Mouse (Mus musculus) adrenal gland, postnatal 36 days (tissue): Measurements from ENCODE around the gene Acsf3. TPM values are rescaled to one million over a fixed set of nuclear protein-coding genes. Genes with fewer than 3 reads are reported as not detected.

Experiments
- DNase-seq, 2 experiments: peaks; one replicate each; pipeline ENCODE4 v3.0.0; 2021; ENCODE audit warnings: mixed read lengths in 1 of 2
- total RNA-seq, 2 experiments: library from RNA; stranded (reverse); gene quantifications; 2 replicates each; pipeline ENCODE4 v1.2.3; 2021

Acsf3 gene
- total RNA-seq, 2 experiments from 2014 or later, result 41.1 TPM

- DNase-seq, result no peak
Measured at GRCm38 (mm10) chr8:122761109-122761508, 14.2 kb upstream of the Acsf3 start.

- peak in 1 of 2 experiments; percentile 12 for DNase-seq
Measured at GRCm38 (mm10) chr8:122762731-122763266, 12.5 kb upstream of the Acsf3 start.

DNA sequence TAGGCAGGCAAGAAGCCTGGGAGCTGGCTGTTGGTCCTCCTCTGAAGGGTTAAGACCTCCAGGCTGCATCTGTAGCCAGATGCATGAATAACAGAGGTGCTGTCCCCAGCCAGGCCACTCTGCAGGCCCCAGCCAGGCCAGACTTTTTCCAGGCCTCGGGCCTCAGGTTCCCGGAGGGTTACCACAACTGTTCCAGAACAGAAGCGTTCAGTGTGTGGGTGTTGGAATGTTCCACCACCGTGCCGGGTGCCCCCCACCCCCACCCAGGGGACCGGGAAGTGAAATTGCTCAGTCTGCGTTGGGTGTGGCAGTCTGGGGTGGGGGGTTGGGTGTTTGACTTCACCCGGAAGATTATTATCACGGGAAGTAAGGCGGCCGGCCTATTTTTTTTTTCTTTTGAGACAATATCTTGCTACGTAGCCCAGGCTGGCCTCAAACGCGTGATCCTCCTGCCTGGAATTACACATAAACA is 12.0 kb upstream of the Acsf3 start:
- DNase-seq, result peak in 1 of 2 experiments; percentile 20

GRCm38 (mm10) chr8:122764790-122765474 is 10.4 kb upstream of the Acsf3 start:
- DNase-seq, result peak; percentile 14 to 46

- DNase-seq, result no peak
Measured at GRCm38 (mm10) chr8:122766189-122766588, 9.1 kb upstream of the Acsf3 start.

DNA sequence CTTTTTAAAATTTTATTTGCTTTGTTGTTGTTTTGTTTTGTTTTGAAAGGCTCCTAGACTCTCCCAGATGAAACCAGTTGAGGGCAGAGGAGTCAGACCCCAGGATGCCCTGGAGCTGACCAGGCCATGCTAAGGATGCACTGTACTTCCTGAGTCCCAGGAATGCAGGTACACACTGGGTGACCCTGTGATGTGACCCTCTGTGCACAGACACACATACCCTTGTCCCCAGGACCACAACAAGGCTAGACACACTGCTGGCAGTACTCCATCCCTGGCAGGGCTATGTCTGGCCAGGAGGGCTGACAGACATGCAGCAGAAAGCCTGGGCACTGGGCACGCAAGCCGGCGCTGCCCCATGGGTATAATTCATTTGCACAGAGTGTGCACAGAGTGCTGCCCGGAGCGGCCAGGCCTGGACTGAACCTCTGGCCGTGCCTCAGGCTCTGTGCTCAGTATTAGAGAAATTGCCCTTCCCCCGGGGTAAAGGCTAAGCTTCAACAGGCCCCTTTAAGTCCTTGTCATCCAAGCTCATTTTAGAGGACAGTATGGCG is 8.6 kb upstream of the Acsf3 start:
- peak; percentile 15 to 62 for DNase-seq

DNA sequence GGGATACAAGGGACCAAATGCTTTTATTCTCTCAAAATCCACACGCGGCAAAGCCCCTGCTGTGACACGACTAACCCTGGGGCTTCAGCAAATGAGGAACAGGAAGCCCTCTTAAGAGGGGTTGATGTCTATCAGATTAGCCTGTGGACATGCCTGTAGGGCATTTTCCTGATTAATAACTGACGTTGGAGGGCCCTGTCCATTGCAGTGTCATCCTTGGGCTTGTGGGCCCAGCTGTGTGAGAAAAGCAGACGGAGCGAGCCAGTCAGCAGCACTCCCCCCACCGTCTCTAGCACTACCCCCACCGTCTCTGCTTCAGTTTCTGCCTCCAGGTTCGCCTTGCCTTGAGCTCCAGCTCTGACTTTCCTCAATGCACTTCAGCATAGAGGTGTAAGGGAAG is 8.1 kb upstream of the Acsf3 start:
- DNase-seq, result no peak

DNA sequence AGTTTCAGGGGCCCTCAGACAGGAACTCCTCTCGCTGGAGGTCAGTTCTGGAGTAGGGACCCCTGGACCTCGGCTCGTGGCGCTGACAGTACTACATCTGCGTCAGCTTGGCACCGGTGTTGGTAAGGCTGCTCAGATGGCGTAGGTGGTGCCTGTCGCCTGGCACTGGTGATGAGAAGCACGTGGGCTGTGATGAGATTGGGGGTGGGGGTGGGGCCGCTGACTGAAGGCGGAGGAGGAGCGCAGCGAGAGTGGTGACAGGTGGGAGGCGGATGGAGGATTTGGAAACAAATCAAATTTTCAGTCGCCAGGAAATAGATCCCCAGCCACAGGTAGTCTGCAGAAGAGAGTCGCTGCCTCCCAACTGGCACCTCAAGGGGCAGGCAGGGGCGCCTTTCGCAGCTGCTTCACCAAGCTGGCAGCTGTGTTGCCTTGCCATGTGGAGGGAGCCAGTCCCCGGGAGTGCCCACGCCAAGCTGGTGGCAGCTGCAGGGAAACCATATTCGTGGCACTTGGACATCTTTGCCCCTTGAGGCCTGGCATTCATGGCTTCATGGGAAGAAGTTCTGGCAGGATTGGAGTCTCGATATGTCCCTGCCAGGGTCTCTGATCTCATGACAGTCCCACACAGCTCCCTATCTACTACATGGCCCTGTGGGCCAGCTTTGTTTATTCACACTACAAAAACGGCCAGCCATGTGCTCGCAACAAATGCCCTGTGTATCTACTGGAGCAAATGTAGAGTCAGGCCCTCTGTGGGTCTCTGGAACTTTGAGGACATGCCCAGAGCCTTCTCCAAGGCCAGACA is 5.8 kb upstream of the Acsf3 start:
- DNase-seq, result no peak

- DNase-seq, result no peak
Measured at GRCm38 (mm10) chr8:122772431-122773060, 2.7 kb upstream of the Acsf3 start.

- no peak for DNase-seq
Measured at GRCm38 (mm10) chr8:122777701-122778100, 2.4 kb downstream of the Acsf3 start.

DNA sequence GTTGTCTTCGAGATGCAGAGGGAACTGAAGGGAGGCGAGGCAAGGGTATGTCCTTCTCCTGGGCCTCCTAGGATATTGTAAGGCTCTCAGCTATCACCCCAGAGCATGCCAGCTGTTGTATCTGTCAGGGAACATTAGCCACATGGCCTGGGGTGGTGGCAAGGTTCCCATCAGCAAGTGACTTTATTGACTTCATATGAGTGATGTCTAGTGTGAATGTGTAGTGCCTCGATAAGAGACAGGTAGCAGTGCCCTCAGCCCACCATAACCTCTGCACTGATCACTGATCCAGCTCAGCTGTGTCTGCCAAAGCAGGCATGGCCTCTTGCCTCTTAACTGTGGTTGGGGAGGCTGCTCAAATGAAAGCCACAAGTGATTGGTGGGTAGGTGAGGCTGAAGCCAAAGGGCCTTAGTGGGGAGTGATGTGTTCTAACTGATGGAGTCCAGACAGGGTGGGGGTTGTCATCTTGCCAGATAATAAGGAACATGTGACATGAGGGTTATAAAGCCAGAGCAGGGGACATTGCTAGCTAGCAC is 3.5 kb downstream of the Acsf3 start:
- DNase-seq, result no peak

GRCm38 (mm10) chr8:122779255-122779654 is 4.0 kb downstream of the Acsf3 start:
- no peak for DNase-seq

GRCm38 (mm10) chr8:122784756-122785155 is 9.5 kb downstream of the Acsf3 start:
- DNase-seq, result no peak

DNA sequence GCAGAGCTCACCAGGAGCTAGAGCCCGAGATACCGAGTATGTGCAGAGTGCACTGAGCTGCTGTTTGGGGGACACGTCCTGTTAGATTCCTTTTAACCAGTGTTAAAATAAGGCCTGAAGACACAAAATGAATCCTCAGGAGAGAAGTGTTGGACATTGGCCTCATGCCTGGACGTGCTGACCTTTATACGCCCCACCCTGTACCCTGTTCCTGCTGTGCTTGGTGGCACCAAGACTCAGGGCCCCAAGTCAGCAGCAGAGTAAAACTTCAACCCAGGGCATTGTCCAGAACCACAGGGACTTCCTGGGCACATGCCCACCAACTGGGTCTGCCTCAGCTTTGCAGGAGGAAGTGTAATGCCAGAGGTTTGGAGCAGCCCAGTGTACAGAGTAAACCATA is 14.5 kb downstream of the Acsf3 start:
- peak in 1 of 2 experiments; percentile 27 for DNase-seq

DNA sequence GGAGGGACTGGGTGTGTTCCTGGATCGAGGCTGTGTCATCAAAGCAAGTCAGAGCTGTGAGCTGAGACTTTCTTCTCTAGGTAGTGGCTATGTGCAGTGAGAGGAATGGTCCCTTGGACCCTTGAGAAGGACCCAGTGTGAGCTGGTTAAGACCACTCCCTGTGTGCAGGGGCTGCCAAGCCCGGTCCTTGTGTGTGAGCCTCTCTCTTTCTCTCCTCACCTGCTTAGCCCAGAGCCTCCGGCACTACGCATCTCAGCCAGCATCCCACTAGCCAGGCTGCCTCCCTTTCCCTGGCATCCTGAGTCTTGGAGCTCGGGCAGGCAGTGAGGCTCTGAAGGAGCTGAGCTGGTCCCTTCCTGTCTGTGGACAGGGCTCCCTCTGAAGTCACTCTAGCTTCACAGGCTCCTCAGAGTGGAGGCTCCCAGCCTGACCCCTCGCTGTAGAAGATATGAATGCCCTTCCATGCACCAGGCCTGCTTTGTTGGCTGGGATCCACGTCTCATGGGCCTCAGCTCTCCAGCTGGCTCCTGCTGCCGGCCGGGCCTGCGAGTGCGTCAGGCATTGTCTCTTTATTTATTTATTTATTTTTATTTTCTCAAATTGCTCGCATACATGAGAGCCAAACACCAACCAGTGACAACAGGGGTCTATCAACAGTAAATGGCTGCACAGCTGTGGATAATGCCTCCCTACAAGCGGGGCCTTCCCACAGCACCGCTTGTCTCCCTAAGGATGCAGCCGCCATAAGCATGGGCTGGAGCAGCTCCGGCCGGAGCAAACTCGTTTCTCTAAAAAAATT is 18.3 kb downstream of the Acsf3 start:
- peak; percentile 12 to 32 for DNase-seq

DNA sequence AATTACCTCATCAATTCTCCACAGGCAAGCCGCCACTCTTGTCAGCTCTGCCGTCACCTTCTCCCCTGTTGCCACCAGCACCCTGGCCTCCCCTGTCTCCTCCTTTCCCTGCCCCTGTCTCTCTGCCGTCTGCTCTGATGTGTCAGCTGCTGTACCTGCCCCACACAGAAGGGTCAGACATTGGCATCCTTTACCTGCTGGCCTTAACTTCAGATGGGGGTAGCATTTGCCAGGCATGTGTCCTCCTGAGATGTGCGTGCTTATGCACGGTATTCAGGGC is 18.8 kb downstream of the Acsf3 start:
- no peak for DNase-seq

DNA sequence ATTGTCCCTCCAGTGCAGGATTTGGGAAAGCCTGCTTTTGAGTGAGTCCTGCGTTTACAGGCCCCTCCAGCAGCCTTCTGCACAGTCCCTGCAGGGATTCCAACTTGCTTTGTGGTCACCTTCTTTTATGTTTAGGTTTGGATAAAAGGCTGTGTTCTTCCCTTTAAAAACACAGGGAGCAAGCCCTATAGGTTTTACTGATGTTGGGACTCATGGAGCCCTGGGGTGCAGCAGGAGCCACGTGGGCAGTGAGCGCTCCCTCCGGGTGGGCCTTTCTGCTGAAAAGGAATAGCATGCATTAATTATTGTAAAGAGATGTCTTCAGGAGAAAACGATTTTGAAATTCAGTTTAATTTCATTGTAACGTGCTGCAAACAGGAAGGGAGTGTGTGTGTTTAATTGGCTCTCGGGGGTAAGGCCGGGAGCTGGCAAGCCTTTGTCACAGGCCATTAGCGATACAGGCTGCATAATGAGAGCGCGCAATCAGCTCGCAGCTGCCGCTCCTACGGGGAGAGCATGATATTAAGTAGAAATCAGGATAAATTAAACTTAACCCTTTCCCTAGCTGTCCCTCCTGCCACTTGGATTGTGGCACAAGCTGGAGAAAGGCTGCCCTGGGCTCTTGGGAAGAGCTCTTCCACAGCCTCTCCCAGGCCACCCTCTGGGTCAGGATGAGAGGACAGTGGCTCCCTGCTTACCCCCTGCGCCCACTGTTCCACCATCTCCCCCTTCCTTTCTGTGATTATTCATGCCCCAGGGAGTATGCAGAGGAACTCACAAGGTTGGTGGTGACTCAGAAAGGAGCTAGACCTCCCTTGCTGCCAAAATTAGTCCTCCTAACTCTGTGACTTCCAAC is 28.8 kb downstream of the Acsf3 start:
- DNase-seq, result peak in 1 of 2 experiments; percentile 27

GRCm38 (mm10) chr8:122805349-122805748 is 30.1 kb downstream of the Acsf3 start:
- DNase-seq, result peak in 1 of 2 experiments; percentile 69

DNA sequence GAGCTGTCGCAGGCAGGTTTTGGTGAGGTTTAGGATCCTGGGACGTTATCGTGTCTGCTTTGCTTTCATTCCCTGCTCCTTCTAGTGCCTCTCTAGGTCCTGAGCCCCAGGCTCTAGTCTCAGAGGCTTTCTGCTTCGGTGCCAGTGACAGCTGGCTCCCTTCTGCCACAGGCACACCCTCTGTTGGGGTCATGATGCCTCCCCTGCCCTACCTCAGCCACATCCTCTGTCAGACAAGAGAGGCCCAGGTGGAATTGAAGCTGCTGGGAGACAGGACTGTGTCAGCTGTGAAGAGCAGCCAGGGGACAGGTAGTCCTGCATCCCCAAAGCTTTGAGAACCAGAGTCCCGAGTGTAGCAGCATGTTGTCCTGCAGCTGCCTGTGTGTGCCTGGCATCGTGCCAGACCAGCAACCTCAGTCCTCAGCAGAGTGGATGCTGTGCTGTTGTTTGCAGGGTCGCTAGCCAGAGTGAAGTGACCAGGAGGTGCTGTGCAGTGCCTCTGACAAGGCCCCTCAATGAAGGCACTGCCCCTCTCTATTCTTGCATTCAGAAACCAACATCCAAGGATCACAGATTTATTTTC is 31.8 kb downstream of the Acsf3 start:
- DNase-seq, result no peak

- peak in 1 of 2 experiments; percentile 64 for DNase-seq
Measured at GRCm38 (mm10) chr8:122807907-122808306, 32.6 kb downstream of the Acsf3 start.
